ENCODE assay signal across 25 mouse cellular contexts in the genomic region with DNA sequence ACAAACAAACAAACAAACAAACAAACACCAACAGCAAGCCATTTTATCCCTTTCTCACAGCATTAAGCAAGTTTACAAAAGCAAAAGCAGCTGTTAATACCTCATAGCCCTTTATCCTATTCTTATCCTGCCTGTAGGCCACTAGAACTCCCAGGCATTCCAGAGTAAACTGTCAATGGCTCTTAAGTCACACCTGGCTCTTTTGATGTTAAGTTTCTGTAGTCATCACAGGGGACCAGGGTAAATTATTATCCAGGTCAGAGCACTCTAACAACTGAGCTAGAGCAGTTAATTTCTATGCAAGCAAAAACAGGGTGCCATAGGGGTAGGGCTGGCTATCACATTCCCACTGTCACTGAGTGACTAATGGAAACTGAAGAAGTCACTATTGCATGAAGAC.
DNase-seq lines count a peak whose midpoint lies in the region; ATAC-seq and TF ChIP-seq lines count a peak whose summit lies in the region.
"Had no signal": no experiment of that assay in that cellular context is flagged by ENCODE, and none has a peak within 500 bp of the region (broad histone marks: within the 10 kb centered on the region; RNA-seq: fewer than 3 reads in every experiment).

No protein-coding gene starts in this region.

- H3K36me3 ChIP-seq in lung, embryonic 14.5 days (ENCODE audit: insufficient read depth), result no peaks in the 10 kb centered on the region
- no peaks in the 10 kb centered on the region for H3K36me3 ChIP-seq in lung, embryonic 16.5 days (ENCODE audit: control insufficient read depth, insufficient read depth, low read length)
- no peaks in the 10 kb centered on the region for H3K36me3 ChIP-seq in lung, postnatal 0 days (ENCODE audit: insufficient read depth, low read length)
- H3K36me3 ChIP-seq: embryonic facial prominence, embryonic 10.5 days; embryonic facial prominence, embryonic 12.5 days; forebrain, embryonic 15.5 days; G1E had no signal

- peak; percentile 95 for TF ChIP-seq EP300 in lung, postnatal 0 days (IDR thresholded peaks at IDR 0.05)

- no peak overlapping the region for H3K27ac ChIP-seq in lung, embryonic 14.5 days (ENCODE audit: low read depth)
- H3K27ac ChIP-seq in lung, embryonic 16.5 days (ENCODE audit: low read length), result peak overlapping the region; percentile 24; the same call in 1 of the 2 replicates
- peak overlapping the region; percentile 14; the same call in 1 of the 2 replicates for H3K27ac ChIP-seq in lung, postnatal 0 days (ENCODE audit: low read length)
- H3K27ac ChIP-seq: embryonic facial prominence, embryonic 10.5 days; embryonic facial prominence, embryonic 12.5 days; forebrain, embryonic 13.5 days; forebrain, embryonic 15.5 days had no signal

- TF ChIP-seq POLR2A in lung, adult 2 months (IDR thresholded peaks at IDR 0.05; ENCODE audit: borderline replicate concordance, extremely low read depth, low read depth, low read length), result no peak

- H3K27me3 ChIP-seq in lung, embryonic 14.5 days (ENCODE audit: insufficient read depth, low read length), result no peaks in the 10 kb centered on the region
- no peaks in the 10 kb centered on the region for H3K27me3 ChIP-seq in lung, embryonic 16.5 days (ENCODE audit: control insufficient read depth, insufficient read depth, low read depth, low read length)
- no peaks in the 10 kb centered on the region for H3K27me3 ChIP-seq in lung, postnatal 0 days (replicated peaks; ENCODE audit: insufficient read depth, low read length)
- H3K27me3 ChIP-seq: CH12.LX; embryonic facial prominence, embryonic 12.5 days; forebrain, embryonic 13.5 days; forebrain, embryonic 15.5 days; Patski had no signal

- ATAC-seq in lung, embryonic 14.5 days (ENCODE audit: insufficient read depth), result peak; percentile 54
- ATAC-seq in lung, embryonic 16.5 days (ENCODE audit: low read depth), result peak; percentile 54; the same call in 1 of the 2 replicates
- ATAC-seq in lung, postnatal 0 days, result peak; percentile 70
- ATAC-seq in activated CD4-positive, CD25-positive, alpha-beta regulatory T cell, adult 4 months, result no peak
- ATAC-seq: CD4-positive, CD25-positive, alpha-beta regulatory T cell, adult 4 months; forebrain, embryonic 13.5 days; forebrain, embryonic 15.5 days; Patski had no signal

- no peak overlapping the region for H3K9ac ChIP-seq in lung, embryonic 14.5 days
- no peak overlapping the region for H3K9ac ChIP-seq in lung, embryonic 16.5 days (ENCODE audit: low read length)
- H3K9ac ChIP-seq in lung, postnatal 0 days (replicated peaks; ENCODE audit: low read depth), result no peak overlapping the region
- H3K9ac ChIP-seq: embryonic facial prominence, embryonic 12.5 days; forebrain, embryonic 13.5 days; forebrain, embryonic 15.5 days had no signal

- TF ChIP-seq CTCF in lung, embryonic 14.5 days (IDR thresholded peaks at IDR 0.05; ENCODE audit: low read depth), result no peak
- TF ChIP-seq CTCF in lung, adult 2 months (IDR thresholded peaks at IDR 0.05; ENCODE audit: insufficient read depth, low read length), result no peak
- TF ChIP-seq CTCF in lung, postnatal 0 days (IDR thresholded peaks at IDR 0.05), result no peak

- no peaks in the 10 kb centered on the region for H3K9me3 ChIP-seq in lung, embryonic 14.5 days (ENCODE audit: low read depth, low read length)
- H3K9me3 ChIP-seq in lung, embryonic 16.5 days (ENCODE audit: control insufficient read depth, low read length), result no peaks in the 10 kb centered on the region
- H3K9me3 ChIP-seq in lung, postnatal 0 days (ENCODE audit: low read length), result no peaks in the 10 kb centered on the region
- H3K9me3 ChIP-seq: embryonic facial prominence, embryonic 10.5 days; embryonic facial prominence, embryonic 12.5 days; forebrain, embryonic 13.5 days; forebrain, embryonic 15.5 days; G1E had no signal

- no peak overlapping the region for H3K4me3 ChIP-seq in lung, embryonic 14.5 days (ENCODE audit: low read depth, low read length)
- H3K4me3 ChIP-seq in lung, embryonic 16.5 days (ENCODE audit: low read length), result no peak overlapping the region
- no peak overlapping the region for H3K4me3 ChIP-seq in lung, adult 2 months (replicated peaks; ENCODE audit: extremely low read depth, low read depth, low read length)
- H3K4me3 ChIP-seq in lung, postnatal 0 days (ENCODE audit: low read depth, low read length), result no peak overlapping the region
- H3K4me3 ChIP-seq: embryonic facial prominence, embryonic 10.5 days; embryonic facial prominence, embryonic 12.5 days; forebrain, embryonic 13.5 days; forebrain, embryonic 15.5 days had no signal

- H3K4me2 ChIP-seq in lung, embryonic 14.5 days, result no peak overlapping the region
- no peak overlapping the region for H3K4me2 ChIP-seq in lung, embryonic 16.5 days (ENCODE audit: low read depth, low read length)
- H3K4me2 ChIP-seq in lung, postnatal 0 days (replicated peaks; ENCODE audit: low read depth, low read length), result no peak overlapping the region
- H3K4me2 ChIP-seq: embryonic facial prominence, embryonic 12.5 days; forebrain, embryonic 13.5 days; forebrain, embryonic 15.5 days had no signal

- no peaks in the 10 kb centered on the region for H3K4me1 ChIP-seq in lung, embryonic 14.5 days (ENCODE audit: insufficient read depth)
- H3K4me1 ChIP-seq in lung, embryonic 16.5 days (replicated peaks; ENCODE audit: control insufficient read depth, insufficient read depth, low read length), result peaks cover 19% of the 10 kb centered on the region
- H3K4me1 ChIP-seq in lung, adult 2 months (ENCODE audit: control insufficient read depth, insufficient read depth, low read length), result peaks cover 7% of the 10 kb centered on the region
- 0 out of 2 replicates have a peak, but pooled peaks cover 3% of the 10 kb centered on the region for H3K4me1 ChIP-seq in lung, postnatal 0 days (ENCODE audit: insufficient read depth, low read depth, low read length)
- H3K4me1 ChIP-seq: embryonic facial prominence, embryonic 12.5 days had no signal

- DNase-seq in lung, embryonic 14.5 days, result peak; percentile 58
- DNase-seq in lung, postnatal 14 days, result no peak
- DNase-seq in lung, adult 2 months, result no peak
- DNase-seq in lung, postnatal 0 days (ENCODE audit: low spot score), result peak; percentile 76
- DNase-seq in lung, postnatal 25 days (ENCODE audit: low spot score), result peak; percentile 37
- no peak for DNase-seq in cerebellum, adult 11 months
- DNase-seq: adrenal gland, adult 2 months; adrenal gland, postnatal 10 days; adrenal gland, postnatal 25 days; B cell, adult 2 months; cerebellum, adult 11-12 months; cerebellum, adult 2 months; cerebellum, adult 9-10 months; cerebellum, postnatal 10 days; cerebellum, postnatal 25 days had no signal

Comparison
In these comparisons a context has a peak if more than half of its experiments do, and no peak if none do; other contexts are left out.
1. DNase-seq: peak in lung, embryonic 14.5 days (single experiment), lung, postnatal 0 days (single experiment) and lung, postnatal 25 days (single experiment); none in lung, postnatal 14 days (single experiment), lung, adult 2 months (single experiment) and cerebellum, adult 11 months (single experiment).